Mouse (Mus musculus) gastrocnemius, adult 2 months (tissue): Measurements from ENCODE around the gene 1110051M20Rik. TPM values are rescaled to one million over a fixed set of nuclear protein-coding genes. Genes with fewer than 3 reads are reported as not detected.
"Not testable (repeated sequence)": the region's sequence is repeated elsewhere in the genome, so short reads cannot be mapped to it uniquely, and the experiment has no call there.

ENCODE experiments used
- DNase-seq: peaks from one replicate; pipeline ENCODE4 v3.0.0; 2022
- H3K27ac ChIP-seq: fragments of 200-600 bp; 2 replicates; pipeline ENCODE4 v1.8.1; 2022; ENCODE audit warnings: mild to moderate bottlenecking
- H3K4me3 ChIP-seq: fragments of 200-600 bp; 2 replicates; pipeline ENCODE4 v1.8.1; 2022; ENCODE audit warnings: mild to moderate bottlenecking, moderate library complexity
- CTCF ChIP-seq: fragments of 200-600 bp; IDR thresholded peaks from 2 replicates; pipeline ENCODE4 v1.8.1; 2022; ENCODE audit warnings: antibody characterized with exemption, mild to moderate bottlenecking, moderate library complexity
- intact Hi-C: fragments of 180-260 bp; cut with DNase I; formaldehyde crosslinking; loops from one replicate; pipeline ENCODE4 v1.15.1; 2025
- microRNA-seq: library from miRNA; unstranded; fragments of <30 nt; microRNA quantifications from one replicate; pipeline ENCODE4 v1.2.0, GENCODE M21; 2021
- total RNA-seq, 2 experiments: library from RNA; stranded (reverse); gene quantifications; 2 replicates each; pipeline ENCODE4 v1.2.3; 2021

Gene 1110051M20Rik
- total RNA-seq, 2 experiments from 2014 or later = 13.4 to 20.0 TPM

- H3K27ac ChIP-seq = peak within 1 kb of the TSS; percentile 97
- TF ChIP-seq CTCF = no peak
- peak; percentile 83 for DNase-seq
- intact Hi-C loops = loop anchor here (2.0 kb wide), 1 partner anchor 13 kb away; no protein-coding TSS in a partner anchor
- H3K4me3 ChIP-seq = peak within 1 kb of the TSS; percentile 89
These were observed 188.8 kb downstream of the 1110051M20Rik start, which contains the start of gene Pacsin3 for GRCm38 (mm10) chr2:91255661-91256150. Pacsin3 (plus strand) TSS chr2:91255954.

DNA sequence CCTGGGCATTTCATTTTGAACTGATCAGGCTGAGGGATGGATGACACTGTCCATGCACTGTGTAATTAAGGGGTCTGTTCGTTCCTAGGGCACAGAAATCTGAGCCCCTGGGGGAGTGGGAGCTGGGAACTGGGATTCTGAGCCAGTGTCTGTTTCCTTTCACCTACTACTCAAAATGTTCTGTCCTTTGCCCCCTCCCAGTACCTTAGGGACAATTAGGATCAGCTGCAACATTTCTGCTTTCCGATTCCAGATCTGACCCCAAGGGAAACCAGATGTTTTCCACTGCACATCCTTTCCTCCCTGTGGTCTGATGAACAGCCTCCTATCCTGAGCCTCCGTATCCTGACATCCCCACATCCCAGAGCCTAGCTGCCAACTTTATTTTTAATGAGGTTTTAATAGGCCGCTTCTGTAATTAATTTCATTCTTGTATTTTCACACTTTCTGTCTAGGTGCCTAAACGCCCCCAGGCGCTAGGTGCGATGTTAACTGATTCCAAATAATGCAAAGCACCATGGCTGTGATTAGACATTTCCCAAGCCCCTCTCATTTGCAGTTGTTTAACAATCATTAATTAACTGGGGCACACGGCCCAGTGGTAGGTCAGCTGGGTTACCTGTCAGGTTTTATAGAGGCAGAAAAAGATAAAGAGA is 189.7 kb downstream of the 1110051M20Rik start:
- peak overlapping the region; percentile 97 for H3K27ac ChIP-seq
- peak overlapping the region; percentile 89 for H3K4me3 ChIP-seq
- no peak for TF ChIP-seq CTCF
- no peak for DNase-seq
- intact Hi-C loops = no loop called here

- peak overlapping the region; percentile 34; the same call in 1 of the 2 replicates for H3K4me3 ChIP-seq
- intact Hi-C loops = no loop called here
- DNase-seq = peak; percentile 57
- no peak; the same call in 1 of the 2 replicates for TF ChIP-seq CTCF
- H3K27ac ChIP-seq = peak overlapping the region; percentile 97
These were observed 192.0 kb downstream of the 1110051M20Rik start for GRCm38 (mm10) chr2:91252512-91252911.

DNA sequence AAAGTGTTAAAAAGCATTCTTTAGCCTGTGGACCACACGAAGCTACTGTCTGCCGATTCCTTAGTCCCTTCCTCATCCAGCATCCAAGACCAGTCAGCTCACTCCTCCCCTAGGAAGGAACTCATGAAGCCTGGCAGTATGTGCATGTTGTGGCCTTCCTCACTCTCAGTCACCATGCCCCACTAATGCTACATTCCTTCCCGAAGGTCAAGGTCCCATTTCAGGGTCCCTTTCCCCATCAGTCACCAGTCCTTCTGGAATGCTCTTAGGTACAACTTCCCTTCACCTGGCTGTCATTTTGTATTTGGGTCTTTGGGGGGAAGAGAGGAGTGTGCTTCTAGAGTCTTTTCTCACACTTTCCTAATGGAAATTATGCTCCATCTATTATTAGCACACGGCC is 192.5 kb downstream of the 1110051M20Rik start:
- peak overlapping the region; percentile 97 for H3K27ac ChIP-seq
- intact Hi-C loops = no loop called here

DNA sequence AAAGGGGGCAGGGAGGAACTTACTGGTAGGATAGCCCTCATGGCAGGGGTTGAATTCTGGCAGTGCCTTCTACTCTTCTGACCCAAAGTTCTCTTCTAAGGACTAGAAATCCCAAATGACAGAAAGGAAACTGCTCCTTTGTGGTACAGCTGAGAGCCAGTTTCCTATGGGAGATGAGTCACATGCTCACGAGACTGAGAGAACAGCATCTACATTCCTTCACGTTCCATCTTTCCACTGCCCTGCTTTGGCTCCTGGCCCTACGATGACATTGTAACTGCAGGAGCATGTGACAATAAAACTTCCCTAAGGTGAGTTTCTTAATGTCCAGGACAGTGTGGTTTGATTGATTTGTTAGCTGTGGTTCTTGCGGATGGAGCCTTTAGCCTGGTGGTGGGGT is 196.1 kb downstream of the 1110051M20Rik start:
- peak; percentile 22 for DNase-seq
- peak overlapping the region; percentile 51 for H3K27ac ChIP-seq
- TF ChIP-seq CTCF = no peak
- H3K4me3 ChIP-seq = no peak overlapping the region
- intact Hi-C loops = no loop called here

More for the DNA sequence above, 192.5 kb downstream of the 1110051M20Rik start:
- TF ChIP-seq CTCF = no peak
- DNase-seq = no peak
- no peak overlapping the region for H3K4me3 ChIP-seq

- no peak for TF ChIP-seq CTCF
- intact Hi-C loops = no loop called here
- DNase-seq = no peak
- H3K27ac ChIP-seq = no peak overlapping the region; the same call in 1 of the 2 replicates
- H3K4me3 ChIP-seq = no peak overlapping the region
These were observed 199.8 kb downstream of the 1110051M20Rik start for GRCm38 (mm10) chr2:91244557-91245228.

GRCm38 (mm10) chr2:91243416-91243815 is 201.1 kb downstream of the 1110051M20Rik start:
- no peak for TF ChIP-seq CTCF
- intact Hi-C loops = loop anchor here (2.0 kb wide), 1 partner anchor 13 kb away; no protein-coding TSS in a partner anchor
- DNase-seq = peak; percentile 24
- H3K27ac ChIP-seq = peak overlapping the region; percentile 90
- no peak overlapping the region for H3K4me3 ChIP-seq

- no peak for TF ChIP-seq CTCF
- intact Hi-C loops = loop anchor here (2.0 kb wide), 1 partner anchor 14 kb away; no protein-coding TSS in a partner anchor
- Histone ChIP-seq H3K27ac (peak overlapping the region; percentile 90), H3K4me3 (no peak overlapping the region)
- no peak for DNase-seq
These were observed 202.0 kb downstream of the 1110051M20Rik start for GRCm38 (mm10) chr2:91242547-91242946.

- TF ChIP-seq CTCF = peak; percentile 62
- Histone ChIP-seq H3K27ac (peak overlapping the region; percentile 95), H3K4me3 (peak overlapping the region; percentile 91)
- intact Hi-C loops = loop anchor here (2.0 to 5.0 kb wide), 2 partner anchors 35 to 120 kb away; partner anchors contain the start of genes Acp2, Mybpc3 and Nr1h3
- DNase-seq = not testable (repeated sequence)
These were observed 206.9 kb downstream of the 1110051M20Rik start for GRCm38 (mm10) chr2:91237511-91238080.

DNA sequence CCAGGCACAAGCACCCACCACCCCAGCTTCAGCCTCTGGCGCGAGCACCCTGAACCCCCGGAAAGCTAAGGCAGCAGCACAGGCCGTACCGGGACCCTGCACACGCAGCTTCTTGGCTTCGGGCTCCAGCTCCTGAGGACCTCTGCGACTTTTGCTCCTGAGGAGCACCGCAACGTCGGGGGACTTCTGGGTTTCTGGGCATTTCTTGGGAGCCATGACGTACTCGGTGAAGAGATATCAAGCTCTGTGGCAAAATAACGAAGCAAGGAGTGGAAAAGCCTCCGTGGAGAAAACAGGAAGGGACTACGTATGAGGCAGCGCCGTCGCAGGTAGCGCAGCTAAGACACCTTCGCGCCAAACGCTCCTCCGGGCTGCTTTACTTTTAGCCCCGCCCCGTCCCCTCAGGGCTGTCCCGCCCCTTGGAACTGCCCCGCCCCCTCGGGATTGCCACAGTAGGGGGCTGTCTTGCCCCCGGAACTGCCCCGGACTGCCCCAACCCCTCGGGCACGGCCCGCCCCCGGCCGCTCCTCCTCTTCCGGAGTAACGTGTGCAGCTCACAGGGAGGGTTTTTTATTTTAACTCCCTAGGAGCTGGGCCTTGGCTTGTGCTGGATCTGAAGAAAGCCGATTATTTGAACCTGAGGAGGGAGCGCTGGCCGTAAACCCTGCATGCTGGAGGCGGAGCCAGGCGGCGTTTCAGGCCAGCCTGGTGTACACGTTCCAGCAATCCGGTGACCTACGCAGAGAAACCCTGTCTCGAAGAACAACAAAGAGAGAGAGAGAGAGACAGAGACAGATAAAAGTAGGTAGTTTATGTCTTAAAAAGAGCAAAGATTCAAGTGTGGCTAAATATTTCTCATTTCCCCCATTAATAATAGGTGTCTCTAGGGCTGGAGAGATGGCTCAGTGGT is 207.6 kb downstream of the 1110051M20Rik start, which contains the start of gene Ddb2:
Gene Ddb2 (minus strand): TSS at position 382 of the 910 bp plus-strand sequence.
- intact Hi-C loops = loop anchor here (2.0 to 5.0 kb wide), 2 partner anchors 34 to 120 kb away; partner anchors contain the start of genes Acp2, Mybpc3 and Nr1h3
- no peak for TF ChIP-seq CTCF
- peak within 1 kb of the TSS; percentile 95 for H3K27ac ChIP-seq
- H3K4me3 ChIP-seq = peak within 1 kb of the TSS; percentile 91
- peak; percentile 97 for DNase-seq

GRCm38 (mm10) chr2:91229735-91230134 is 214.8 kb downstream of the 1110051M20Rik start:
- intact Hi-C loops = no loop called here
- TF ChIP-seq CTCF = no peak
- no peak for DNase-seq

More at GRCm38 (mm10) chr2:91229735-91230134, 214.8 kb downstream of the 1110051M20Rik start:
- no peak overlapping the region for H3K4me3 ChIP-seq
- no peak overlapping the region for H3K27ac ChIP-seq

Small RNA genes within 50 kb of the gene (microRNA-seq; reads per million reads assigned to microRNA genes)
- not detected for gene Gm22071

Other genes with a start within 250 kb of the 1110051M20Rik start
- gene Nr1h3, start 241.9 kb downstream of the 1110051M20Rik start, total RNA-seq = 10 to 100 TPM; 26.8 to 26.9 TPM
- gene Acp2, start 241.8 kb downstream of the 1110051M20Rik start, total RNA-seq = 10 to 100 TPM; 12.5 to 13.6 TPM
- 1 to 10 TPM; 2.6 to 2.8 TPM for gene Ddb2, start 207.7 kb downstream of the 1110051M20Rik start, total RNA-seq
- gene Pacsin3, start 188.8 kb downstream of the 1110051M20Rik start, total RNA-seq = 100 to 1,000 TPM; 375 to 428 TPM
- 100 to 1,000 TPM; 152 to 211 TPM for gene Arfgap2, start 179.7 kb downstream of the 1110051M20Rik start, total RNA-seq
- 10 to 100 TPM in 1 of 2 experiments, 1 to 10 TPM in 1; 7.8 to 10.2 TPM for gene Lrp4, start 12.8 kb upstream of the 1110051M20Rik start, total RNA-seq
- 10 to 100 TPM; 30.0 to 33.1 TPM for gene Ckap5, start 82.1 kb upstream of the 1110051M20Rik start, total RNA-seq
- gene F2, start 191.7 kb upstream of the 1110051M20Rik start, total RNA-seq = under 1 TPM; 0.11 to 0.13 TPM
- 1 to 10 TPM; 2.5 to 3.1 TPM for gene Zfp408, start 205.1 kb upstream of the 1110051M20Rik start, total RNA-seq
- 1 to 10 TPM; 5.0 to 8.2 TPM for gene Arhgap1, start 205.2 kb upstream of the 1110051M20Rik start, total RNA-seq